Mouse (Mus musculus): ENCODE data around the gene Card9.

Card9 gene

GRCm38 (mm10) chr2:26362991-26363390 is 2.3 kb upstream of the Card9 start:
- no peak for DNase-seq (ENCODE audit: low read depth, low spot score)

- DNase-seq (ENCODE audit: low read depth, low spot score), result no peak
Observed at GRCm38 (mm10) chr2:26359983-26360382, 735 bp downstream of the Card9 start.

GRCm38 (mm10) chr2:26358667-26359320 is 1.9 kb downstream of the Card9 start:
- no peak for DNase-seq (ENCODE audit: low read depth, low spot score)

- no peak for DNase-seq (ENCODE audit: low read depth, low spot score)
Observed at GRCm38 (mm10) chr2:26357484-26357883, 3.2 kb downstream of the Card9 start.

- DNase-seq (ENCODE audit: low read depth, low spot score), result no peak
Observed at GRCm38 (mm10) chr2:26356678-26357077, 4.0 kb downstream of the Card9 start.

- DNase-seq (ENCODE audit: low read depth, low spot score), result no peak
Observed at GRCm38 (mm10) chr2:26356231-26356630, 4.5 kb downstream of the Card9 start.

GRCm38 (mm10) chr2:26354401-26354800 is 6.3 kb downstream of the Card9 start:
- DNase-seq (ENCODE audit: low read depth, low spot score), result no peak

- DNase-seq (ENCODE audit: low read depth, low spot score), result no peak
Observed at GRCm38 (mm10) chr2:26353066-26353980, 7.4 kb downstream of the Card9 start.

GRCm38 (mm10) chr2:26352291-26352910 is 8.3 kb downstream of the Card9 start:
- DNase-seq (ENCODE audit: low read depth, low spot score), result peak; percentile 20

GRCm38 (mm10) chr2:26351358-26352290 is 9.1 kb downstream of the Card9 start, which contains the start of gene Dnlz:
Dnlz (minus strand) TSS chr2:26352110.
- DNase-seq (ENCODE audit: low read depth, low spot score), result peak; percentile 72

- no peak for DNase-seq (ENCODE audit: low read depth, low spot score)
Observed at GRCm38 (mm10) chr2:26348241-26348640, 12.5 kb downstream of the Card9 start.

GRCm38 (mm10) chr2:26342609-26343490 is 17.9 kb downstream of the Card9 start:
- DNase-seq (ENCODE audit: low read depth, low spot score), result no peak

- no peak for DNase-seq (ENCODE audit: low read depth, low spot score)
Observed at GRCm38 (mm10) chr2:26342044-26342443, 18.7 kb downstream of the Card9 start.

- DNase-seq (ENCODE audit: low read depth, low spot score), result no peak
Observed at GRCm38 (mm10) chr2:26341510-26341981, 19.2 kb downstream of the Card9 start.

GRCm38 (mm10) chr2:26339204-26339551 is 21.5 kb downstream of the Card9 start:
- no peak for DNase-seq (ENCODE audit: low read depth, low spot score)

GRCm38 (mm10) chr2:26338302-26339203 is 22.2 kb downstream of the Card9 start:
- no peak for DNase-seq (ENCODE audit: low read depth, low spot score)

GRCm38 (mm10) chr2:26330702-26331101 is 30.0 kb downstream of the Card9 start:
- DNase-seq (ENCODE audit: low read depth, low spot score), result no peak

GRCm38 (mm10) chr2:26330056-26330468 is 30.7 kb downstream of the Card9 start:
- no peak for DNase-seq (ENCODE audit: low read depth, low spot score)

- DNase-seq (ENCODE audit: low read depth, low spot score), result no peak
Observed at GRCm38 (mm10) chr2:26329402-26329801, 31.3 kb downstream of the Card9 start.

All from c-Kit-negative CD71-positive TER-119-positive erythroid progenitor cells, embryonic 14.5 days (primary cell).